Mouse (Mus musculus) embryonic facial prominence, embryonic 11.5 days (tissue): ENCODE measurements at regions not wholly inside any gene's neighbourhood (a gene's known extent, or its start where the extent isn't known, plus 50 kb on each side); places are given as distances from the start of the nearest gene placed in this dataset.

Experiments used
- ATAC-seq: fragments of 200-750 bp; cut with Nextera tagmentation; replicated peaks from 2 replicates; pipeline ENCODE4 v1.8.0; 2017; ENCODE audit warnings: low read depth; ENCODE audit not compliant: insufficient number of reproducible peaks, low FRiP score, low TSS enrichment
- DNase-seq: peaks from one replicate; pipeline ENCODE4 v3.0.0-alpha.2; 2015; ENCODE audit warnings: low spot score
- H3K27ac ChIP-seq: fragments of 300-500 bp; sonication (generic); replicated peaks from 2 replicates; pipeline ENCODE4 v1.5.1; 2014; ENCODE audit warnings: mild to moderate bottlenecking, low read depth, low read length, control low read depth
- H3K27me3 ChIP-seq: fragments of 300-500 bp; sonication (generic); 2 replicates; pipeline ENCODE4 v1.6.1; 2014; ENCODE audit warnings: mild to moderate bottlenecking, low read length, moderate library complexity, mixed read lengths; ENCODE audit not compliant: control insufficient read depth, insufficient read depth
- H3K36me3 ChIP-seq: fragments of 300-500 bp; sonication (generic); replicated peaks from 2 replicates; pipeline ENCODE4 v1.6.1; 2014; ENCODE audit warnings: low read depth, mild to moderate bottlenecking, low read length, moderate library complexity, mixed read lengths; ENCODE audit not compliant: control insufficient read depth, insufficient read depth
- H3K4me1 ChIP-seq: fragments of 300-500 bp; sonication (generic); 2 replicates; pipeline ENCODE4 v1.6.1; 2014; ENCODE audit warnings: low read length, mixed read lengths; ENCODE audit not compliant: control insufficient read depth, insufficient read depth
- H3K4me2 ChIP-seq: fragments of 300-500 bp; sonication (generic); 2 replicates; pipeline ENCODE4 v1.6.1; 2014; ENCODE audit warnings: low read depth, mild to moderate bottlenecking, control low read depth, low read length, moderate library complexity
- H3K4me3 ChIP-seq: fragments of 300-500 bp; sonication (generic); 2 replicates; pipeline ENCODE4 v1.5.1; 2014; ENCODE audit warnings: low read depth, low read length, control low read depth
- H3K9ac ChIP-seq: fragments of 300-500 bp; sonication (generic); replicated peaks from 2 replicates; pipeline ENCODE4 v1.6.1; 2014; ENCODE audit warnings: mild to moderate bottlenecking, control low read depth, low read length
- H3K9me3 ChIP-seq: fragments of 300-500 bp; sonication (generic); replicated peaks from 2 replicates; pipeline ENCODE4 v1.6.1; 2016; ENCODE audit warnings: mild to moderate bottlenecking, low read length, inconsistent platforms, mixed read lengths; ENCODE audit not compliant: control insufficient read depth
- WGBS: fragments of 180-500 bp; shearing (Covaris S2); extraction: QIAGEN DNeasy Blood & Tissue Kit; methylation state at CpG from one replicate; pipeline ENCODE4 v1.1.7; 2014; 5-methylcytosine and 5-hydroxymethylcytosine counted together

GRCm38 (mm10) chr4:153780501-153780900, 176.5 kb upstream of the A430005L14Rik start:
- 81% methylated on average over 2 of the region's 2 CpGs for WGBS
- H3K36me3 ChIP-seq, result no peaks in the 10 kb centered on the region
- no peaks in the 10 kb centered on the region for H3K4me1 ChIP-seq
- no peak overlapping the region for H3K4me2 ChIP-seq
- H3K4me3 ChIP-seq, result no peak overlapping the region
- peak; percentile 34 for DNase-seq
- H3K9ac ChIP-seq, result no peak overlapping the region
- H3K27ac ChIP-seq, result no peak overlapping the region
- ATAC-seq, result peak; percentile 48; the same call in 1 of the 2 replicates
- H3K27me3 ChIP-seq, result no peaks in the 10 kb centered on the region
- H3K9me3 ChIP-seq, result no peaks in the 10 kb centered on the region

GRCm38 (mm10) chr4:153781271-153781670, 175.8 kb upstream of the A430005L14Rik start:
- H3K27ac ChIP-seq, result no peak overlapping the region
- no peaks in the 10 kb centered on the region for H3K27me3 ChIP-seq
- H3K4me3 ChIP-seq, result no peak overlapping the region
- no peak for DNase-seq
- WGBS, result 84% methylated on average over 7 of the region's 7 CpGs
- no peaks in the 10 kb centered on the region for H3K36me3 ChIP-seq
- no peak for ATAC-seq
- no peak overlapping the region for H3K9ac ChIP-seq
- no peaks in the 10 kb centered on the region for H3K4me1 ChIP-seq
- no peaks in the 10 kb centered on the region for H3K9me3 ChIP-seq
- no peak overlapping the region for H3K4me2 ChIP-seq

- no peaks in the 10 kb centered on the region for H3K9me3 ChIP-seq
- H3K4me3 ChIP-seq, result no peak overlapping the region
- H3K36me3 ChIP-seq, result no peaks in the 10 kb centered on the region
- no peak overlapping the region for H3K27ac ChIP-seq
- no peak overlapping the region for H3K9ac ChIP-seq
- DNase-seq (no peak), ATAC-seq (no peak)
- H3K4me1 ChIP-seq, result no peaks in the 10 kb centered on the region
- WGBS, result 85% methylated on average over 10 of the region's 10 CpGs
- H3K27me3 ChIP-seq, result no peaks in the 10 kb centered on the region
- H3K4me2 ChIP-seq, result no peak overlapping the region
Measured at GRCm38 (mm10) chr4:153781981-153782521, 175.0 kb upstream of the A430005L14Rik start.

GRCm38 (mm10) chr4:153784401-153784800, 172.6 kb upstream of the A430005L14Rik start:
- no peak overlapping the region for H3K27ac ChIP-seq
- ATAC-seq, result no peak
- no peak for DNase-seq
- WGBS, result 87% methylated on average over 11 of the region's 11 CpGs
- H3K9me3 ChIP-seq, result no peaks in the 10 kb centered on the region
- H3K9ac ChIP-seq, result no peak overlapping the region
- H3K36me3 ChIP-seq, result no peaks in the 10 kb centered on the region
- no peak overlapping the region for H3K4me2 ChIP-seq
- no peaks in the 10 kb centered on the region for H3K27me3 ChIP-seq
- no peak overlapping the region for H3K4me3 ChIP-seq
- H3K4me1 ChIP-seq, result no peaks in the 10 kb centered on the region

GRCm38 (mm10) chr4:153785564-153785963, 171.5 kb upstream of the A430005L14Rik start:
- 60% methylated on average over 4 of the region's 4 CpGs for WGBS
- Histone ChIP-seq H3K36me3 (no peaks in the 10 kb centered on the region), H3K27ac (no peak overlapping the region), H3K4me1 (no peaks in the 10 kb centered on the region), H3K9ac (no peak overlapping the region), H3K4me3 (no peak overlapping the region), H3K4me2 (no peak overlapping the region), H3K27me3 (no peaks in the 10 kb centered on the region), H3K9me3 (no peaks in the 10 kb centered on the region)
- DNase-seq (no peak), ATAC-seq (no peak)

- ATAC-seq, result no peak
- H3K4me1 ChIP-seq, result no peaks in the 10 kb centered on the region
- no peaks in the 10 kb centered on the region for H3K9me3 ChIP-seq
- H3K9ac ChIP-seq, result no peak overlapping the region
- H3K27ac ChIP-seq, result no peak overlapping the region
- no peak overlapping the region for H3K4me3 ChIP-seq
- 52% methylated on average over 13 of the region's 13 CpGs for WGBS
- no peak for DNase-seq
- H3K36me3 ChIP-seq, result no peaks in the 10 kb centered on the region
- H3K4me2 ChIP-seq, result no peak overlapping the region
- no peaks in the 10 kb centered on the region for H3K27me3 ChIP-seq
Measured at GRCm38 (mm10) chr4:153792307-153792706, 164.7 kb upstream of the A430005L14Rik start.

GRCm38 (mm10) chr4:153798061-153798460, 159.0 kb upstream of the A430005L14Rik start:
- Histone ChIP-seq H3K4me2 (no peak overlapping the region), H3K4me1 (no peaks in the 10 kb centered on the region), H3K9ac (no peak overlapping the region), H3K27me3 (no peaks in the 10 kb centered on the region), H3K36me3 (no peaks in the 10 kb centered on the region), H3K9me3 (no peaks in the 10 kb centered on the region), H3K27ac (no peak overlapping the region), H3K4me3 (no peak overlapping the region)
- no peak for ATAC-seq
- no peak for DNase-seq
- WGBS, result 84% methylated on average over 7 of the region's 7 CpGs

- ATAC-seq, result peak; percentile 16; the same call in 1 of the 2 replicates
- 33% methylated on average over 4 of the region's 4 CpGs for WGBS
- H3K27me3 ChIP-seq, result 0 out of 2 replicates have a peak, but pooled peaks cover 2% of the 10 kb centered on the region
- no peak for DNase-seq
- H3K27ac ChIP-seq, result no peak overlapping the region
- H3K36me3 ChIP-seq, result no peaks in the 10 kb centered on the region
- no peak overlapping the region for H3K4me2 ChIP-seq
- H3K9me3 ChIP-seq, result no peaks in the 10 kb centered on the region
- H3K4me3 ChIP-seq, result no peak overlapping the region
- peak overlapping the region; percentile 9; the same call in 1 of the 2 replicates for H3K9ac ChIP-seq
- H3K4me1 ChIP-seq, result no peaks in the 10 kb centered on the region; the same call in 1 of the 2 replicates
Measured at GRCm38 (mm10) chr4:153805727-153806126, 151.3 kb upstream of the A430005L14Rik start.
